Mouse (Mus musculus): Measurements from ENCODE around the gene Arfgap2.

Arfgap2 gene

GRCm38 (mm10) chr2:91264711-91265681 is at the start of gene Arfgap2:
Arfgap2 (plus strand) TSS chr2:91264974.
- peak; percentile 99 for DNase-seq (ENCODE audit: low spot score)

DNA sequence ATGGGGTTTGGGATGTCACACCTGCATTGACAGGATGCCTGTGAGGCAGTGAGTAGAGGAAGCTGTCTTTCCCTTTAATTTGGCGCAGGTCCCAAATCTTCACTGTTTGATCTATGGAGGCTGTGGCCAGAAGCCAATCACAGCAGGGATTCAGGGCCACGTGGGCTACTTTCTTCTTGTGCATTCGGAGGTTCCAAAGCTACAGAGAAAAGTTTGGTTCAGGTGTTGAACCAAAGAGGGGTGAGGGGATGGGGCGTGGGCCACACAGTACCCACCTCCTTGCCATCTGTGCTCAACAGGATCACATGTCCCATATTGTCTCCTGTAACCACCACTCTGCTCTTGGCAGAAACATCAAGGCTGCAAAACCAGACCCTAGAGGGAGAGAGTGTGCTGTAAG is 47.7 kb upstream of the Arfgap2 start:
- DNase-seq (ENCODE audit: low spot score): no peak

DNA sequence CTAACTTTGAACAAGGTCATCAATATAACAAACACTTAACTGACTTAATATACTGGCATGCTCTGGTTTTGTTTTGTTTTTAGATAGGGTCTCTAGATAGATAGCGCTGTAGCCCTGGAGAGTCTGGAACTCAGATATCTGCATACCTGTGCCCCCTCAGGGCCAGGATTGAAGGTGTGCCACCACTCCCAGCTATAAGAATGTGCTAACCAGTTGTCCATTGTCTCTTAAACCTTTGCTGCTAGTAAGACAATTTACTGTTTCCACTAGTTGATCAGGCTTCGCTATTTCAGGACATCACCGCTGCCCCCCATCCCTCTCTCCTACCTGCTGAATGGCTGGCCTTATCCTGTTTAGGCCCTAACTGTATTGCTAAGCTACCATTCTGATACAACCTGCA is 44.3 kb upstream of the Arfgap2 start:
- no peak for DNase-seq (ENCODE audit: low spot score)

DNA sequence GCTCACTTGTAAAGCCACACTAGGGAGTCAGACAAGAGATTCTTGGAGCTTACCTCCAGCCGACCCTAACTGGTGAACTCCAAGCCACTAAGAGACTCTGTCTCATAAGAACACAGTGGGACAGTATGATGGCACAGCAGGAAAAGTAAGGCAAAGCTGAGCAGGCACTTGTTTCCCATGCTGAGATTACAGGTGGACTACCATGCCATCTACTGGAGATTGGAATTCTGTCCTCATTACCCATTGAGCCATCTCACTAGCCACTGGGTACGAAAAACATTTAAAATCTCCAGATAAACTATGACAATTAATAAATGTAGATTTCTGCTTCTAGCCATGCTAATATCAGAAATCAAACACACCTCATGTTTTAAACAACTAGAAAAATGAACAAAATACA is 41.2 kb upstream of the Arfgap2 start:
- DNase-seq (ENCODE audit: low spot score): no peak

DNA sequence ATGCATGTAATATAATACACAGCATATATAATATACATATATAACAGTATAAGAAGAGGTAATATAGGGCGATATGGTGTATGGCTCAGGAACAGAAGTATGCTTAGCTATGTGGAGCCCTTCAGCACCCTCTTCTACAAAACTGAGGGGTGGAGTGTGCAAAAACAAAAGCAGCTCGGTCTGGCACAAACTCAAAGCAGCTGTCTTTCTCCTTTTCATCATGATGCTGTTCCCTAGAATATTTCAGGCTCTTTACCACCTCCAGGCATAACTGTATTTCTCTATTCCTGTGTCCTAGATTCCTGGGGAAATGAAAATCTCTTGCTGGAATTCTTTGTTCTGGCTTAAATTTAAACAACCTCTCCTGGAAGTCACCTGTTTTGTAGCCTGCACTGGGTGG is 35.0 kb upstream of the Arfgap2 start:
- DNase-seq (ENCODE audit: low spot score): no peak

DNA sequence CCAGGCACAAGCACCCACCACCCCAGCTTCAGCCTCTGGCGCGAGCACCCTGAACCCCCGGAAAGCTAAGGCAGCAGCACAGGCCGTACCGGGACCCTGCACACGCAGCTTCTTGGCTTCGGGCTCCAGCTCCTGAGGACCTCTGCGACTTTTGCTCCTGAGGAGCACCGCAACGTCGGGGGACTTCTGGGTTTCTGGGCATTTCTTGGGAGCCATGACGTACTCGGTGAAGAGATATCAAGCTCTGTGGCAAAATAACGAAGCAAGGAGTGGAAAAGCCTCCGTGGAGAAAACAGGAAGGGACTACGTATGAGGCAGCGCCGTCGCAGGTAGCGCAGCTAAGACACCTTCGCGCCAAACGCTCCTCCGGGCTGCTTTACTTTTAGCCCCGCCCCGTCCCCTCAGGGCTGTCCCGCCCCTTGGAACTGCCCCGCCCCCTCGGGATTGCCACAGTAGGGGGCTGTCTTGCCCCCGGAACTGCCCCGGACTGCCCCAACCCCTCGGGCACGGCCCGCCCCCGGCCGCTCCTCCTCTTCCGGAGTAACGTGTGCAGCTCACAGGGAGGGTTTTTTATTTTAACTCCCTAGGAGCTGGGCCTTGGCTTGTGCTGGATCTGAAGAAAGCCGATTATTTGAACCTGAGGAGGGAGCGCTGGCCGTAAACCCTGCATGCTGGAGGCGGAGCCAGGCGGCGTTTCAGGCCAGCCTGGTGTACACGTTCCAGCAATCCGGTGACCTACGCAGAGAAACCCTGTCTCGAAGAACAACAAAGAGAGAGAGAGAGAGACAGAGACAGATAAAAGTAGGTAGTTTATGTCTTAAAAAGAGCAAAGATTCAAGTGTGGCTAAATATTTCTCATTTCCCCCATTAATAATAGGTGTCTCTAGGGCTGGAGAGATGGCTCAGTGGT is 27.9 kb upstream of the Arfgap2 start, which contains the start of gene Ddb2:
TSS of gene Ddb2 (minus strand) at position 382 of the 910 bp plus-strand sequence.
- peak; percentile 97 for DNase-seq (ENCODE audit: low spot score)

DNA sequence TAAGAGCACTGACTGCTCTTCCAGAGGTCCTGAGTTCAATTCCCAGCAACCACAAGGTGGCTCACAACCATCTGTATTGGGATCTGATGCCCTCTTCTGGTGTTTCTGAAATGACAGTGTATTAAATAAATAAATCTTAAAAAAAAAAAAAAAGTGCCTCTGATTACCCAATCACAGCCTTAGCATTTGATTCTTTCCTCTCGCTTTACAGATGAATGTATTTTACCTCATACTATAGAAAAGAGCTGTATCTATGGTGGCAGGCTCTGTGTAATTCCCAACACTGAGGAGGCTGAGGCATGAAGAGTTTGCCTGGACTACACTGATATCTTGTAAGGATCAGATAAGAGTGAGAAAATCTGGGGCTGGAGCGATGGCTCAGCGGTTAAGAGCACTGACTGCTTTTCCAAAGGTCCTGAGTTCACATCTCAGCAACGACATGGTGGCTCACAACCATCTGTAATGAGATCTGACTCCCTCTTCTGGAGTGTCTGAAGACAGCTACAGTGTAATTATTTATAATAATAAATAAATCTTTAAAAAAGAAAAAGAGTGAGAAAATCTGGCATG is 27.2 kb upstream of the Arfgap2 start:
- peak; percentile 42 for DNase-seq (ENCODE audit: low spot score)

DNA sequence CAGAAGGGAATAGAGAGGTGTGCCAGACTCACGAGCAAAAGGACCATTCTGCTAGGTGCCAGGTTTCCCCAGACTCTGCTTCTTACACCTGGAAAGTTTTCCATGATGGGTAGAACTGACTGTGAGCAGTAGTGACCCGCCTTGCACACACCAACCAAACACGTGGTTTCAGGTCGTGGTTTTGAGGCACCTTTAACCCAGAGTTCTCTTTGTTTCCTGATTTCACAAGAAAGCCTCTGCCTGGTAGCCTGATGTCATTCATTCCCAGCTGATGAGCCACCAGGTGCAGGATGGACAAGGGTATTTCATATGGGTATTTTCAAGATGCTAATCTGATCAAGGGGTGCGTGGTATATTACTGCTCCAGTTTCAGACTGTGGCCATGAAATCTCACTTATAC is 22.2 kb upstream of the Arfgap2 start:
- no peak for DNase-seq (ENCODE audit: low spot score)

DNA sequence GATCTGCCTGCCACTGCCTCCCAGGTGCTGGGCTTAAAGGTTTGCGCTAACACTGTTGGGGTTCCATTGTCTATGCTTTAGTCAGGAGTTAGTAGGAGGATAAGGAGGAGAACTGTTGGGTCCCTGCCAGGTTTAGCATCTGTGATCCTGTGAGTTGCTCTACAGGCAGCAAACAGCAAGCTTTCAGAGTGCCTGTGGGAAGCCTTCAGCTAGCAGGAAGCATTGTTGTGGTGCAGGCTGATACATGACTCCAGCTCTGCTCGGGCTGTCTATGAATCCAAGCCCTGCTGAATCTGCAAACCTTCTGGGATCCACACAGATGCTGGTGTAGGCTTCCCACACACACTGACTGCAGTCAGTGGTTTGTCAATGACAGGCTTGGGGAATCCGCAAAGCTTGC is 21.4 kb upstream of the Arfgap2 start:
- no peak for DNase-seq (ENCODE audit: low spot score)

- DNase-seq (ENCODE audit: low spot score): no peak
Measured at GRCm38 (mm10) chr2:91244557-91245228, 20.1 kb upstream of the Arfgap2 start.

GRCm38 (mm10) chr2:91248366-91248765 is 16.4 kb upstream of the Arfgap2 start:
- no peak for DNase-seq (ENCODE audit: low spot score)

- no peak for DNase-seq (ENCODE audit: low spot score)
Measured at GRCm38 (mm10) chr2:91252001-91252400, 12.8 kb upstream of the Arfgap2 start.

- DNase-seq (ENCODE audit: low spot score): no peak
Measured at GRCm38 (mm10) chr2:91252512-91252911, 12.3 kb upstream of the Arfgap2 start.

DNA sequence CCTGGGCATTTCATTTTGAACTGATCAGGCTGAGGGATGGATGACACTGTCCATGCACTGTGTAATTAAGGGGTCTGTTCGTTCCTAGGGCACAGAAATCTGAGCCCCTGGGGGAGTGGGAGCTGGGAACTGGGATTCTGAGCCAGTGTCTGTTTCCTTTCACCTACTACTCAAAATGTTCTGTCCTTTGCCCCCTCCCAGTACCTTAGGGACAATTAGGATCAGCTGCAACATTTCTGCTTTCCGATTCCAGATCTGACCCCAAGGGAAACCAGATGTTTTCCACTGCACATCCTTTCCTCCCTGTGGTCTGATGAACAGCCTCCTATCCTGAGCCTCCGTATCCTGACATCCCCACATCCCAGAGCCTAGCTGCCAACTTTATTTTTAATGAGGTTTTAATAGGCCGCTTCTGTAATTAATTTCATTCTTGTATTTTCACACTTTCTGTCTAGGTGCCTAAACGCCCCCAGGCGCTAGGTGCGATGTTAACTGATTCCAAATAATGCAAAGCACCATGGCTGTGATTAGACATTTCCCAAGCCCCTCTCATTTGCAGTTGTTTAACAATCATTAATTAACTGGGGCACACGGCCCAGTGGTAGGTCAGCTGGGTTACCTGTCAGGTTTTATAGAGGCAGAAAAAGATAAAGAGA is 9.9 kb upstream of the Arfgap2 start:
- DNase-seq (ENCODE audit: low spot score): peak; percentile 29

DNA sequence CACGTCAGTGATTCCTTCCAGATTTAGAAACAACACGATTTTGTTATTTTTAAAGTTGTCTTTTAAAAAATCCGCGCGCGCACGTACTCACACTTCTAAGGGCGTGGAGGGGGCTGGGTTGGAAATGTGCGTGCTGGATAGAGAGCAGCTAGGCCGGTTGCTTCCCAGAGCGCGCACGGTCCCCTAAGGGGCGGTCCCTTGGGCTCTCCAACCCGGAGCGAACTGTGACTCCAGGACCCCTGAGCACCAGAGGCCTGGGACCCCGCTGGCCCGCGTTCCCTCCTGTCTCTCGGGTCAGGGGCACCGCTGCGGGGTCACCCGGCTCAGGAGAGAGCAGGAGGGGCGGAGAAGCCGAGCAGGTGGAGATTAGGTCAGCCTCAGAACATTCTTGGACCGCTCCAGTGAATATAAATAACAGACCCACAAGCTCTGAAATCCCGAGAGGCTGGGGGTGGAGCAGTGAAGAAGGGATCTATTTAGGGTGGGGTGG is 9.1 kb upstream of the Arfgap2 start, which contains the start of gene Pacsin3:
TSS of gene Pacsin3 (plus strand) at position 294 of the 490 bp plus-strand sequence.
- peak; percentile 58 for DNase-seq (ENCODE audit: low spot score)

GRCm38 (mm10) chr2:91256256-91257125 is 8.3 kb upstream of the Arfgap2 start:
- DNase-seq (ENCODE audit: low spot score): peak; percentile 73

GRCm38 (mm10) chr2:91257126-91257980 is 7.4 kb upstream of the Arfgap2 start:
- peak; percentile 79 for DNase-seq (ENCODE audit: low spot score)

- no peak for DNase-seq (ENCODE audit: low spot score)
Measured at GRCm38 (mm10) chr2:91258054-91258453, 6.7 kb upstream of the Arfgap2 start.

DNA sequence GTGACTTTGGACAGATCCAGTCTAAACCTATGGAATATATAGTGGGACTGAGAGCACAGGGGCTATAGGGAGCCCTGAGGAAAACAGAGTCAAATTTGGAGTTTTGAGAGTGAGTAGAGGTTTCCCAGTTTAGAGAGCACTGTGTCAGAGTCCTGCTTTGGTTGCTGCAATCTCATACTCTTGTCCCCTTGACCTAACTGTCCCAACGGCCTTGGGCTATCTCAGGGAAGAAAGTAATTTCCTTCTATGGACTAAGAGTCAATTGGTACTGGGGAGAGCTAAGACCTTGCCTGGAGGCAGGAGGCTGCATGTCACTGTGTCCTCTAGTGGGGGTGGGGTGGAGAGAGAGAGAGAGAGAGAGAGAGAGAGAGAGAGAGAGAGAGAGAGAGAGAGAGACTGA is 5.9 kb upstream of the Arfgap2 start:
- no peak for DNase-seq (ENCODE audit: low spot score)

Measured in embryo, embryonic 10.5 days (tissue).